Mouse (Mus musculus) lung, embryonic 14.5 days (tissue): ENCODE results near the gene Nudt8. TPM values are rescaled to one million over a fixed set of nuclear protein-coding genes. Genes with fewer than 3 reads are reported as not detected.
"Not testable (repeated sequence)": the region's sequence is repeated elsewhere in the genome, so short reads cannot be mapped to it uniquely, and the experiment has no call there.

Source experiments
- ATAC-seq: fragments of 200-750 bp; cut with Nextera tagmentation; 2 replicates; pipeline ENCODE4 v1.8.0; 2017; ENCODE audit warnings: mild to moderate bottlenecking, moderate TSS enrichment, moderate library complexity; ENCODE audit not compliant: insufficient read depth
- DNase-seq: peaks from one replicate; pipeline ENCODE4 v3.0.0-alpha.2; 2015
- H3K27ac ChIP-seq: fragments of 300-500 bp; sonication (generic); 2 replicates; pipeline ENCODE4 v1.5.1; 2014; ENCODE audit warnings: low read depth, mild to moderate bottlenecking, moderate library complexity
- H3K27me3 ChIP-seq: fragments of 300-500 bp; sonication (generic); 2 replicates; pipeline ENCODE4 v1.6.1; 2014; ENCODE audit warnings: low read length, control low read depth; ENCODE audit not compliant: insufficient read depth
- H3K36me3 ChIP-seq: fragments of 300-500 bp; sonication (generic); 2 replicates; pipeline ENCODE4 v1.6.1; 2014; ENCODE audit warnings: control low read depth; ENCODE audit not compliant: insufficient read depth
- H3K4me1 ChIP-seq: fragments of 300-500 bp; sonication (generic); 2 replicates; pipeline ENCODE4 v1.6.1; 2014; ENCODE audit warnings: antibody characterized with exemption, control low read depth; ENCODE audit not compliant: insufficient read depth
- H3K4me2 ChIP-seq: fragments of 300-500 bp; sonication (generic); 2 replicates; pipeline ENCODE4 v1.6.1; 2014; ENCODE audit warnings: mild to moderate bottlenecking
- H3K4me3 ChIP-seq: fragments of 300-500 bp; sonication (generic); 2 replicates; pipeline ENCODE4 v1.5.1; 2014; ENCODE audit warnings: low read depth, low read length
- H3K9ac ChIP-seq: fragments of 300-500 bp; sonication (generic); 2 replicates; pipeline ENCODE4 v1.6.1; 2014
- H3K9me3 ChIP-seq: fragments of 300-500 bp; sonication (generic); 2 replicates; pipeline ENCODE4 v1.6.1; 2016; ENCODE audit warnings: low read depth, low read length, control low read depth
- CTCF ChIP-seq: IDR thresholded peaks from 2 replicates; pipeline ENCODE4 v1.5.1; 2016; ENCODE audit warnings: antibody characterized with exemption, low read depth
- WGBS: fragments of 180-500 bp; shearing (Covaris S2); extraction: QIAGEN DNeasy Blood & Tissue Kit; methylation state at CpG from one replicate; pipeline ENCODE4 v1.1.7; 2014; 5-methylcytosine and 5-hydroxymethylcytosine counted together
- polyA plus RNA-seq: library from polyadenylated mRNA; unstranded; fragments of >200 nt; fragmentation: Nextera tagmentation; extraction: Ambion mirVana; gene quantifications from 2 replicates; pipeline ENCODE4 v1.2.1, GENCODE M21; 2014

Gene Nudt8
- polyA plus RNA-seq, 1 experiment from 2014 or later = 24.4 TPM

DNA sequence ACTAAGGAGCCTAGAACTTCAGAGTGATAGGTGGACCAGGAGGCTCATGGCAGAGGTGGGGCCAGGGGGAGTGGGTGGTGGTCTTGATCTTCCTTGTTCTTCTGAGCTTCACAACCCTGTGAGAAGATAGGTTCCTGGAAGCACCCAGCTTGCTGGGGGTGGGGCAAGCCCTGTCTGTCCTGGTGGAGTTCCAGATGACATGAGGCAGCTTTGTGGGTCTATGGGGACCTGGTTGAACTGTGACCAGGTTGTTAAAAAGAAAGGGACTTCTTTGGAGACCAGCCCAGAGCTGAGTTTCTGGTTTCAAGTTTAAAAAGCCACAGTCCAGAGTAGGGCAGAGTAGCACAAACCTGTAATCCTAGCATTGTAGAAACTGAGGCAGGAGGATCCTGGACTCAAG lies 41.4 kb upstream of the Nudt8 start:
- ATAC-seq (no peak), DNase-seq (no peak)
- no peak for TF ChIP-seq CTCF
- H3K4me1 ChIP-seq = no peaks in the 10 kb centered on the region
- H3K4me2 ChIP-seq = no peak overlapping the region
- no peaks in the 10 kb centered on the region for H3K27me3 ChIP-seq
- H3K4me3 ChIP-seq = no peak overlapping the region
- no peaks in the 10 kb centered on the region for H3K9me3 ChIP-seq
- no peak overlapping the region for H3K27ac ChIP-seq
- no peak overlapping the region for H3K9ac ChIP-seq
- H3K36me3 ChIP-seq = no peaks in the 10 kb centered on the region

DNA sequence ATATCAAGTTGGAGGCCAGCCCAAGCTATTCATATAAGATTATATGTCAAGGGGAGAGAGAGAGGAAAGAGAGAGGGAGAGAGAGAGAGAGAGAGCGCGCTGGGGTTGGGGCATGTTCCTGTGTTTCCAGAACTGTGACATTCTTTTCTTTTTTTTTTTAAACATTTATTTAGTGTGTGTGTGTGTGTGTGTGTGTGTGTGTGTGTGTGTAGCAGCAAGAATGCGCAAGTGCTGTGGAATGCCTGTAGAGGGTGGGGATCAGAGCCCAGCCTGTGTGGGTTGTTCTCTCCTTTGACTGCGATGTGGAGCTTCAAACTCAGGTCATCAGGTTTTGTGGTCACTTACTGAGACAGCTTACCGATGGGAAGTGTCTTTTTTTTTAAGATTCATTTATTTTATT lies 40.2 kb upstream of the Nudt8 start:
- ATAC-seq (no peak), DNase-seq (peak; percentile 7)
- TF ChIP-seq CTCF = no peak
- no peak overlapping the region for H3K27ac ChIP-seq
- no peak overlapping the region for H3K4me3 ChIP-seq
- H3K27me3 ChIP-seq = no peaks in the 10 kb centered on the region
- no peaks in the 10 kb centered on the region for H3K36me3 ChIP-seq
- 63% methylated on average over 5 of the region's 5 CpGs for WGBS
- H3K4me1 ChIP-seq = no peaks in the 10 kb centered on the region
- H3K4me2 ChIP-seq = no peak overlapping the region
- H3K9ac ChIP-seq = no peak overlapping the region
- no peaks in the 10 kb centered on the region for H3K9me3 ChIP-seq

DNA sequence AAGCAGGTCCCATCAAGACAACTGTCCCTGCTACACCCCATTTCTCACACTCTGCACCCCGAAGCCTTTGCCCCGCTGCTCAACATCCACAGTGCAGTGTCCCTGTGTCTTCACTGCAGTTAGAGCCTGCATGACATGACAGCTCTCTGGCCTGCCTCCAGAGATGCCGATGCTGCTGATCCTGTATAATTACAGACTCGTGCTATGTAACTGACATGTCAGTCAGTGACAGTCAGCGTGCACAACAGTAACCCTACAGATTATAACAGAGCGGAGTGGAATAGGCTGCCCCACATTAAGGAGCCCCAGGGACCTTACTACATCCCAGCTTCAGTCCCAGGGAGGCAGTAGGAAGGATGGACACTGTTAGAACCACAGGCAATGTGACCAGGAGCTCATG lies 38.6 kb upstream of the Nudt8 start:
- H3K27me3 ChIP-seq, H3K4me2 ChIP-seq, H3K27ac ChIP-seq, DNase-seq, H3K4me3 ChIP-seq, H3K4me1 ChIP-seq, H3K9ac ChIP-seq, ATAC-seq, H3K36me3 ChIP-seq, H3K9me3 ChIP-seq: not testable (repeated sequence)
- 54% methylated on average over 6 of the region's 6 CpGs for WGBS

DNA sequence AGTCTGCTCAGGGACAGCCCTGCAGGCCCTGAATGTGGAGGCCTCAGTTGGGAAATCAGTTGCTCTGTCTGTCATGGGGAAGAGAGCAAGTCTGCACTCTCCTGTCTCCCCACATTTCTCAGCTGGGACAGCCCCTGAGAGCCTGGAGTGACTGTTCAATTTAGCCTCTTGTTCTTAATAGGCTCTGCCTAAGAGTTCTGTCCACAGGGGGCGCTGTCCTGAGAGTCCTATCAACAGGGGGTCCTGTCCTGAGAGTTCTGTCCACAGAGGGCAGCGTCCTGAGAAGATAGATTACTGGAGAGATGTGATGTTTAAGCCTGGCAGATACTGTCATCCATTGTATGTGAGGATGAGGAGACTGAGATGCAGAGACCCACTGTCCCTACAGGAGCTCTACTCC lies 37.9 kb upstream of the Nudt8 start:
- DNase-seq = peak; percentile 35

DNA sequence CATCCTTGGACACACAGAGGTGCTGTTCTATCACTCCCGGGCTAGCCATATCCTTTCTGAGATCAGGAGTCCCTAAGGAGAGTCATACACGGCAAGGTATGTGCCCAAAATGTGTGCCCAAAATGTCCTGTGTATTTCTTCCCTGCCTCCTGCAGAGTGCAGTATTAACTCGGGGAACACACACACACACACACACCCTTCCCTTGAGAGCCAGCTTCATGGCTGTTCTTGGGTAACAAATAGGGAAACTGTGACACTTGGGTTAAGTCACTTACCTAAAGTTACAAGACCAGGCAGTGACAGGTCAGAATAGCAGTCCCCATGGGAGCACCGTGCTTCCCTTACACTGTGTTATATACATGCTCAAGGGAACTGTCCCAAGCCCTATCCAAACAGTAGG lies 36.4 kb upstream of the Nudt8 start:
- no peak for ATAC-seq
- Histone ChIP-seq H3K9me3 (no peaks in the 10 kb centered on the region), H3K27ac (no peak overlapping the region), H3K36me3 (no peaks in the 10 kb centered on the region), H3K27me3 (no peaks in the 10 kb centered on the region), H3K9ac (no peak overlapping the region), H3K4me2 (no peak overlapping the region), H3K4me3 (no peak overlapping the region), H3K4me1 (no peaks in the 10 kb centered on the region)
- 63% methylated on average over 4 of the region's 4 CpGs for WGBS
- TF ChIP-seq CTCF = no peak
- no peak for DNase-seq

More for the DNA sequence above, 37.9 kb upstream of the Nudt8 start:
- Histone ChIP-seq H3K9ac (no peak overlapping the region), H3K4me1 (no peaks in the 10 kb centered on the region), H3K27ac (no peak overlapping the region), H3K4me3 (no peak overlapping the region), H3K4me2 (no peak overlapping the region), H3K9me3 (no peaks in the 10 kb centered on the region), H3K36me3 (no peaks in the 10 kb centered on the region), H3K27me3 (no peaks in the 10 kb centered on the region)
- ATAC-seq = no peak
- TF ChIP-seq CTCF = peak; percentile 32; the same call in 1 of the 2 replicates
- 12% methylated on average over 2 of the region's 2 CpGs for WGBS

DNA sequence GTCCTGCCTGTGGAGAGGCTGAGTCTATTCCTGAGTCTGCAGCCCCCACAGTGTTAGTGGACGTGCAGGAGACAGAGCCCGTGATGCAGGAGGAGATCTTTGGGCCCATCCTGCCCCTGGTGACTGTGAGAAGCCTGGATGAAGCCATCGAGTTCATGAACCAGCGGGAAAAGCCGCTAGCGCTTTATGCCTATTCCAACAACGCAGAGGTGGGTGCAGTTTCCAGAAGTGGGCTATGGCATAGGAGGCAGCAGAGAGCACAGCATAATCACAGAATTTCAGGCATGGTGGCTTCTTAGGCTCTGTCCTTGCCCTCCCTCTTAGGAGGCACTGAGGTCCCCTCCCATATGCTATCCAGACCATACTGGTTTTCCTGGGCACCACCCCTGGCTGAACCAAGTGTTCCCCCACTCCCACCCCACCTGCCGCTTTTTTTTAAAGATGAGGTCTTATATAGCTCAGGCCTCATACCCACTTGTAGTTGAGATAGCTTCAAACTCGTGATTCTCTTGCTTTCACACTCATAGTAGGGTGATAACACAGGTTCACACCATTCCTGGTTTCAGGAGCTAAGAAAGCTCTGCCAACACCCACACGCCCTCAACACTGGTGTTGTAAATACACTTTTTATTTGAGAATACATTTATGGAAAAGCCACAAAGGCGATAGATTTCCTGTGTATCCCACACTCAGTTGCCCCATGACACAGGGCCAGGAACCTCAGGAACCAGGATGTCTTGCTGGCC lies 33.9 kb upstream of the Nudt8 start:
- H3K27me3 ChIP-seq = no peaks in the 10 kb centered on the region
- H3K4me2 ChIP-seq = no peak overlapping the region
- WGBS = 61% methylated on average over 11 of the region's 11 CpGs
- H3K9ac ChIP-seq = no peak overlapping the region
- no peak overlapping the region for H3K4me3 ChIP-seq
- DNase-seq = no peak
- no peaks in the 10 kb centered on the region for H3K4me1 ChIP-seq
- no peak overlapping the region for H3K27ac ChIP-seq
- no peaks in the 10 kb centered on the region for H3K36me3 ChIP-seq
- no peak for ATAC-seq
- TF ChIP-seq CTCF = peak; percentile 53
- no peaks in the 10 kb centered on the region for H3K9me3 ChIP-seq

DNA sequence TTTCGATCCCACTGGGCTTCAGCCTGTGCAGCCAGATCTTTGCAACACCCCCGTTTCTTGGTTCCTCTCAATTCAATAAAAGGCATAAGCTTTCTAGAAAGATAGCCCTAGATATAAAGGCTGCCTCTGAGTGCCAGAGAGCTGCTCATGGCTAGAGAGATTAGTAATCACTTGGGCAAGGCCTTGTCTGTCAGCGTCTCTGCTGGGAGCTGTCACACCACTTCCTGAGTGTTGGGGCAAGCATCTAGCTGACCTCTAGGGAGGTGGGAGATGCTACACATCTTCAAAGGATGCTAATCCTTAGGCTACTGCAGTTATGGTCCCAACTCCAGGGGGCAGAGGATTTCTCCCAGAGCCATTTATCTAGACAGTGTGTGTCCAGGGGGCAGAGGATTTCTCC lies 33.1 kb upstream of the Nudt8 start:
- Histone ChIP-seq H3K36me3 (no peaks in the 10 kb centered on the region), H3K4me2 (no peak overlapping the region), H3K27ac (no peak overlapping the region), H3K4me1 (no peaks in the 10 kb centered on the region), H3K9ac (no peak overlapping the region), H3K4me3 (no peak overlapping the region), H3K27me3 (no peaks in the 10 kb centered on the region), H3K9me3 (no peaks in the 10 kb centered on the region)
- ATAC-seq (no peak), DNase-seq (no peak)
- 36% methylated on average over 3 of the region's 3 CpGs for WGBS
- no peak for TF ChIP-seq CTCF

DNA sequence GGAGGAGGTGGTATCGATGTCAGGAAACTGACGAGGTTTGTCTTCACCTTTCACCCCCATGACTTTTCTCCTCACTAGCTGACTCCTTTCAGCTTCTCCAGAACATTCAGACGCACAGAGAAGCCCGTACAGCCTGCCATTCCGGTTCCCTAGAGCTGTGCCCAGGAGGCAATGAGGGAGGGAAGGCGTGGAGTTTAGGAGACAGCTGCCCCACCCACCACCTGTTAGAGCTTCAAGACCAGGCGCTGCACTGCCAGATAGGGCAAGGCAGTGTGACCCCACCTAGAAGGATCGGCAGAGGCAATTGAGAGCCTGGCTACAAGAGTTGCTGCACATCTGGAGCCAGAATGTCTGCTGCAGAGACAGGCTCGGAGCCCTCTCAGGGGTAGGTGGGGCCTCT lies 28.2 kb upstream of the Nudt8 start, which contains the start of gene Aldh3b2:
Gene Aldh3b2 (plus strand): TSS at position 100 of the 400 bp plus-strand sequence.
- Histone ChIP-seq H3K27ac (no peak within 1 kb of the TSS), H3K4me3 (no peak within 1 kb of the TSS), H3K36me3 (no peaks in the 10 kb centered on the region), H3K9ac (no peak within 1 kb of the TSS), H3K27me3 (no peaks in the 10 kb centered on the region), H3K9me3 (no peaks in the 10 kb centered on the region), H3K4me2 (no peak within 1 kb of the TSS), H3K4me1 (no peaks in the 10 kb centered on the region)
- no peak for TF ChIP-seq CTCF
- DNase-seq (peak; percentile 38), ATAC-seq (no peak)
- 24% methylated on average over 9 of the region's 9 CpGs for WGBS

DNA sequence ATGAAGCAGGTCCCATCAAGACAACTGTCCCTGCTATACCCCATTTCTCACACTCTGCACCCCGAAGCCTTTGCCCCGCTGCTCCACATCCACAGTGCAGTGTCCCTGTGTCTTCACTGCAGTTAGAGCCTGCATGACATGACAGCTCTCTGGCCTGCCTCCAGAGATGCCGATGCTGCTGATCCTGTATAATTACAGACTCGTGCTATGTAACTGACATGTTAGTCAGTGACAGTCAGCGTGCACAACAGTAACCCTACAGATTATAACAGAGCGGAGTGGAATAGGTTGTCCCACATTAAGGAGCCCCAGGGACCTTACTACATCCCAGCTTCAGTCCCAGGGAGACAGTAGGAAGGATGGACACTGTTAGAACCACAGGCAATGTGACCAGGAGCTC lies 25.8 kb upstream of the Nudt8 start:
- not testable (repeated sequence) for H3K27ac ChIP-seq, ATAC-seq, H3K4me2 ChIP-seq, H3K27me3 ChIP-seq, H3K4me1 ChIP-seq, H3K36me3 ChIP-seq, H3K9ac ChIP-seq, DNase-seq, H3K4me3 ChIP-seq, H3K9me3 ChIP-seq
- 57% methylated on average over 6 of the region's 6 CpGs for WGBS
